Mouse (Mus musculus) erythroblast, adult 5-6 weeks (primary cell): ENCODE measurements at regions not wholly inside any gene's neighbourhood (a gene's known extent, or its start where the extent isn't known, plus 50 kb on each side); places are given as distances from the start of the nearest gene placed in this dataset.

ENCODE experiments used
- ATAC-seq: replicated peaks from 2 replicates; pipeline ENCODE4 v1.8.0; 2016; ENCODE audit warnings: moderate number of reproducible peaks, mild to moderate bottlenecking, moderate TSS enrichment, inconsistent platforms; ENCODE audit not compliant: poor library complexity, low FRiP score, severe bottlenecking

DNA sequence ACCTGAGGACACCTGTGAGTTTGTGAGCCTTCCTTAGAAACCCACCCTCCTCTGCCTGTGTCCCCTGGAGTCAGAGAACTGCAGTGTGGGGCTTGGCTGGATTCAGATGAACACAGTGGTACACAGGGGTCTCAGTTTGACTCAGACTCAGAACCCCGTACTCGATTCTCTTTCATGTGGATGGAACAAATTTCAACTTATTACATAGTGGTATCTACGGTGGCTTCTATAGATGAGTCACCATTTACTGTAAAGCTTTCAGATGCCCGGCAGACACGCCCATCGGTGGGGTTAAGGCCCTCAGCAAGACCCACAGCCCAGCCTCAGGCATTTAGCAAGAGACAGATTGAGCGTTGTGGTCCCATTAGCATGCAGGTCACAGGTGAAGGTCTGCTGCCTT, 178.9 kb upstream of the Mrps10 start:
- ATAC-seq: no peak

DNA sequence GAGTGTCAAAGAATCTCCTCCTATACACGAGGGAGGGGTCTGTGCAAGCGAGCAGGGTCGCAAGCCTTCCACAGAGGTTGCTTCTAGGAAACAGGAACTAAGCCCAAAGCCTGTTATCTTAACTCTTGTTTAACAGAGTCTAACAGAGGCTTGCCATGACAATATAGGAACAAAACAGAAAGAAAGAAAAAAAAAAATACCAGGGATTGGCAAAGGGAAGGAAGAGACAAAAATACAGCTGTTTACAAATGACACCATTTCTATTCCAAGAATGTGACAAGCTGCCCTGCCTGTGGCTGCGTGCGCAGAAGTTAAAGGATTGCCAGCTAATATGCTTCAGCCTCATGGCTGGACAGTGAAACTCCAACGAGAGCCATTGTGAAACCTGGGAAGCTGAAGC, 173.8 kb upstream of the Ubr2 start:
- ATAC-seq: no peak

DNA sequence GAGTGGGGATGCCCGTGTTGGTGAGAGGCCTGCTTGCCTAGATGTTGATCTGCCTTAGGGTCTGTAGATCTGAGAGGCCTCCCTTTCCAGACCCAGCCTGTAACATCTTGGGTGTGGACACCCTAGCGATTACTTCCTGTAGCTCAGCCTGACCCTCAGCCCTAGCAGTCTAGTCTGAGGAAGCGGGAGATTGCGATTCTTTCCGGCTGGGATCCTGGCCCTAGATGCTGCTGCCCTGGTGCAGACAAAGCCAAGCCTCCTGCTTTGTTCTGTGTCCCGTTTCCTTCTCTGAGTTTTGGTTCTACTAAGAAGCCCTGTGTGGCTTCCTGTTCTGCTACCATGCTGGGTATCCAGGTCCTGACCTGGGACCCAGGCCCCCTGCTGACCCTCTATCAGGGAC, 171.8 kb upstream of the Ubr2 start:
- ATAC-seq: no peak

DNA sequence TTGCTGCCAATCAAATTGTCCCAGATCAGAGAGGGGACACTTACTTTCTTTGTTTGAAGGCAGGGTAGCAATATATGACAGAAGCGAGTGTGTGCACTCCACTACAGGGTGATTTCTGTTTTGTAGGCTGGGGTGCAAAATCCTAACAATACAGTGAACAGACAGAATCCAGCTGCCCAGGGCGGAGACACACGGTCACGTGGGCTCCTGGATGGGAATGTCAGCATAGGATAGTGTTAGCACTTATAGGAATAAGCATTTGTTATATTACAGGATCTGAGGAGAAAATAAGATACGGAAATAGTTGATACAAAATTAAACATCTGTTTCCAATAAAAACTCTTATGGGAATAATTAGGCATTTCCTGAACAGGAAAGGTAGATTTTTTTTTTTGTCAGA, 169.1 kb upstream of the Ubr2 start:
- no peak for ATAC-seq

DNA sequence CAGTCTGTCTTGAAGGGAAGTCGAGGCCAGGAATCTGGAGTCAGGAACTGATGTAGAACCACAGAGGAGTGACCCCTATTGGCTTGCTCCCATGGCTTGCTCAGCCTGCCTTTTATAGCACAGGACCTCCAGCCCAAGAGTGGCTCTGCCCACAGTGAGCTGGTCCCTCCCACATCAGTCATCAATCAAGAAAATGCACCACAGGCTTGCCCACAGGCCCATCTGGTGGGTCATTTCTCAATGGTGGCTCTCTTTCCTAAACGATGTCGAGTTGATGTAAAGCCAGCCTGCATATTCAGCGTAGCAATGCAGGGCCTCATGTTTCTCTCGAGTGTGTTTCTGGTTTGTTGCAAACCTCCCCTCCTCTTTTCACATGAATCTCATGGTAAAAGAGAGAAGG, 168.3 kb upstream of the Ubr2 start:
- ATAC-seq: no peak

- ATAC-seq: no peak
Measured at GRCm38 (mm10) chr17:47177671-47178246, 167.4 kb upstream of the Ubr2 start.

- no peak for ATAC-seq
Measured at GRCm38 (mm10) chr17:47176328-47176727, 166.0 kb upstream of the Ubr2 start.

DNA sequence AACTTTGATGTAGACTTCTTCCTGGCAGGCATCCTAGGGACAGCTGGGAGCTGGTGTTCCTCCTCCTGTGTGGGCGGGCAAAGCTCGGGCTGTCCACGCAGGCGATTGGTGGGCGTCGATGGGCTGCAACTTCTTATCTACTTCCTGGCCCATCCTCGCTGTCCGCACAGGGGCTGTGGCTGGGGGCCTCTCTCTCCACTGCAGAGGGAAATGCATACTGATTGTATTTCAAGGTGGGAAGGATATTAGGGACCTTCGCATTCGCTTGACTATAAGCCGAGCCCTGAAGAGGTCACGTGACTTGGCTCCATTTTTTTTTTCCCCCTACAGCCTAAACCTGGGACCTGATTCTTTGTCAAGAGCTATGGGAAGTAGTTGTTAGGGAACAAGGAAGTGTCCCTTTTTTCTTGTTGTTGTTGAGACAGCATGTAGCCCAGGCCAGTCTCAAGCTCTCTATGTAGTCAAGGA, 164.4 kb upstream of the Ubr2 start:
- no peak for ATAC-seq

DNA sequence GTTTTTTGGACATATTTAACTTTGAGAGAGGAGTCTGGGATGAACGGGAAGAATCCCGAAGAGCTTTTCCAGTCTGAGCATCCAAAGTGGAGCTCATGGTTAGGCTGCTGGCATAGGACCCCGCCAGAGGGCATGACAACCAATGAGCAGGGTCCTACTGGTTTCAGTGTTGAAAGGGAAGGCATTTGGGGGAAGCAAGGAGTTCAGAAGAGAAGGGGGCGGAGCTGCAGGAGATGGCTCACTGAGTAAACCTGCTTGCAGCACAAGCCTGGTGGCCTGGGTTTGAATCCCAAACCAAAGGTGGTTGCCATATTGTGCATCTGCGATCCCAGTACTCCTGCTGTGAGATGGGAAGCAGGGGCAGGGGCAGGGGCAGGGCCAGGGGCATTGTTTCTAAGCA, 161.4 kb upstream of the Ubr2 start:
- no peak for ATAC-seq

DNA sequence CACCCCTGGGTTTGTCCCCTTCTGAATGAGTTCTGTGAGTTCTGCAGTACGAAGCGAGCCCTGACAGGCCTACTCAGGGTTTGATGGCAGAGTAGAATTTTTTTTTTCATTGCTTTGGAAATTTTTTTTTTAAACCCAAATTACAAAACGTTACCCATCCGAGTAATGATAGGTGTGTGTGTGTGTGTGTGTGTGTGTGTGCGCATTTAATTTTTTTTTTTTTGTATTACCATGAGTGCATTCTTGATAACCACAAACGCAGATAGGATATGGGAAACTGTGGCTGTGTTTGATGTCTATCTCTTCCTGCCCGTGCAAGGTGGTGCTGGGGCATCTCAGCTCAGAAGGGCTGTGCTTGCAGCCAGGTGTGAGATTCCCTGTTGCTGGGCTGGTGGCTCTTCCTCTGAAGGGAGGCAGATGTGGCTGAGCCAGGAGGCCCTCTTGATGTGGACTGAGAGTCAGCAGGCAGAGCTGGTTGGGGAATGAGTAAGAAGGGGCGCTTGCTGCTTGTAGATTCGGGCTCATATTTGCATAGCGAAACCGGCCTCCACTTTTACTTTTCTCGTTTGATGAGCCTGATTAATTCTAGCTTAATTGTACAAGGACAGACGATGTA, 160.7 kb upstream of the Ubr2 start:
- no peak for ATAC-seq

DNA sequence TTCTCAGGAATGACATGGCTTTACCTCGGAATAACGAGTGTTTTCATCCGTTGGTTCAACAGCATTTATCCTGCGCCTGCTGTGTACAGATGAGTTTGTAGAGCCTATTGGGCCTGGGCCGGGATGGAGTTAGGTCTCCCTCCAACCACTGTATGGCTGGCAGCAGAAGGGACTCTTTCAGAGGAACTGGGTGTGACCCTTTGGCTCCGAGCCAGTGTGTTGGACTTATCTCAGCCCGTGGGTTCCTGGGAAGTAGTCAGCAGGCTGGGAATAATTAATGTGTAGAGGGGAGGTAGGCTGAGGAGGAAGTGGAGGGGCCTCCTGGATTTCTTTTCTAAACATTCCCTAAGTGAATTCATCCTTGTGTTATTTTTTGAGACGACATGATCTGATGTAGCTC, 157.7 kb upstream of the Ubr2 start:
- ATAC-seq: no peak

DNA sequence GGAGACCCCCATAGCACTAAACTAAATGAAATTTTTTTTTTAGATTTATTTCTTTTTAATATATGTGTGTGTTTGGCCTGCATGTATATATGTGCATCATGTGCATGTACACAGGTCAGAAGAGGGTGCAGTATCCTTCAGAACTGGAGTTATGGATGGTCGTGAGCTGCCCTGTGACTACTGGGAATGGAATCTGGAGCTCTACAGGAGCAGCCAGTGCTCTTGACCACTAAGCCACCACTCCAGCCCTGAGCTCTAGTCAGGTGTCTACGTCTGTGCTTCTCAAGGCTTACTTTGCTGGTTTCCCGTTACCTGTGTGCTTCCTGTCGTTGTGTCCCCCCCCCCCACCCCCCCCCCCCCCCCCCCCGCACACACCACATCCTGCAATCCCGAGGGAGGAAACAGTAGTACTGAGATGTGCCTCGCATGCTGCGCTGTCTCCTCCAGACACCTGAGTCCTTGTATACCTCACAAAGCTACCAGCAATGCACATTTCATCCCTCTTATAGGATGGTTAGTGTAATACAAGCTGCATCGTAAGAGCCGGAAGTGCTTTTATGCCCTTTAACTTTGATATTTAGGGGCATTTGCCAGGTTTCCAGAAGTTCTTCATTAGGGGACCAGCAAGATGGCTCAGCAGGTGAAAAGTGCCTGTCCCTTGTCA, 153.5 kb upstream of the Ubr2 start:
- ATAC-seq: no peak

DNA sequence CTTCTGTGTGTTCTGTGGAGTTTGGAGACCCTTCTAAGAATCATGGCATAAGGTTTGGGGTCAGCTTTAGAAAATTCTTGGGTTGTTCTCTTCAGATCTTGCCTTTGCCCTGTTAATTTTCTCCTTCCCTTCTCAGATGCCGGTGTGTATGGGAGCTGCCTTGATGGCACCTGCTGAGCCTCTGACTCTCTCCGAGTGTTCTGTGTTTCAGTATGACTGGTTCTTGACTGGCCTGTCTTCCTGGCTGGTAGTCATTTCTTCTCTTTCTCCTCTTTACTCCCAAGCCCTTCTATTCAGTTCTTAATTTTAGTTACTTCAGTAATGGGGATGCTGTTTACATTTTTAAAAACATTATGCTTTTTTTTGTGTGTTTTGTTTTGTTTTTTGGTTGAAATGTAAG, 152.1 kb upstream of the Ubr2 start:
- ATAC-seq: no peak

DNA sequence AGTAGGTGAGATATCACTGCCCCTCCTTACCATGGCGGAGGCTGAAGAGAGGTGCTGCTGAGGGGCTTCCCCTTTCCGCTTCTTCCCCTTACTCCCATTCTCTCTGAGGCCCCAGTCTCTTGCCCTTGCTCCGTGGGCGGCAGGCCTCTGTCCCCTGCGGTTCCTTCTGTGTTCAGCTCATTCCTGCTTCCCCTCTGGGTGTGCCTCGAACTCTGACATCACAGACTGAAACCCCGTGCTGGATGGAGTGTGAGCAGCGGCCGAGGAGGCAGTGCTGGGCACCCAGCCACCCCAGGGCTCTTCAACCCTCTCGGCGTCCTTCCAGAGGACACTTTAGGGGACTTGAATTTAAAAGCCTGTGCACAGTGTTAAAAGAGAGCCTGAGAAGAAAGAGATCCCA, 145.9 kb upstream of the Ubr2 start:
- ATAC-seq: no peak

DNA sequence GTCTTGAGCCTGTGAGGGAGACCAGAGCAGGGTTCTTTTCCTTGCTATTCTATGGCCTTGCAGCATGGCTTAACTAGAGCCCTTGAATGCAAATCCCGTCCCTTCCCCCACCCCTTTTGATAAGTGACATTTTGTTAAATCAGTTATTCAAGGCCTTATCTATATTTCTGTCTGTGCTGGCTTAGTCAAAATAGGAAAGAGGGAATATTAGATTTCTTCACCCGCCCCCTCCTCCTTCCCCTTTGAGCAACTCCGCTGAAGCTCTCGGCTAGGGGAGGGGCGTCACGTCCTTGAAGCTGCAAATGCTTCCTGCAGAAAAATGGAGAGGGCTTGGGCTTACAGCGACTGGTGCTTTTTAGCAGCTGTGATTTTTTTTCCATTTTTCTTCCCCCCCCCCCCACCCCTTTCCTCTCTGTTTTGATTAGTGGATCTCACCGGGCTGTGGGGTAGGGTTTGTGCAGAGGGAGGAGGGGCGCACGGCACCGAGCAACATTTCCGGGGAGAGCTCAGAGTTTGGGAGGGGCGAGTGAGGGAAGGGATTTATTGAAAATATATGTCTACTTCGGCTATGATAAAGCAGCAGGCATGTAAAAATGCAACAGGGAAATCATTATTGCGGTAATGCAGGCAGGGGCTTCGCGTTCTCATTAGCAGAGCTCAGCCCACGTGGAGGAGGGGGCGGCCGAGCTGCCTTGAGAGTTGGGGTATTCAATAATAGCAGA, 141.4 kb upstream of the Ubr2 start:
- ATAC-seq: no peak

DNA sequence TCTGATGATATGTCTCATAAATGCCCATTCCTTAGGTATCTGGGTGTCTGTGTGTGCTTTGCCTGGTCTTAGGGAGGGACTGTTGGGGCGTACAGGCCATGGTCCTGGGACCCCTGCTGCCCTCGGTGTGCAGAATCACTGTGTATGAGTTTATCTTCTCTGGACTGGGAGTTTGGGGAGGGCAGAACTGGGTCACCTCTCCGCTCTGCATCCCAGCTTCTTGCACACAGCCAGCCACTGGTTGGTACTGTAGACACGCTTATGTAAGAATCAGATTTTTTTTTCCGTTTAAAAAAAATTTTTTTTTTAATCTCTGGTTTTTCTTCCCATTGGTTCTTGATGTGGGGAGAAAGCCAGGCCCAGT, 140.8 kb upstream of the Ubr2 start:
- no peak for ATAC-seq

DNA sequence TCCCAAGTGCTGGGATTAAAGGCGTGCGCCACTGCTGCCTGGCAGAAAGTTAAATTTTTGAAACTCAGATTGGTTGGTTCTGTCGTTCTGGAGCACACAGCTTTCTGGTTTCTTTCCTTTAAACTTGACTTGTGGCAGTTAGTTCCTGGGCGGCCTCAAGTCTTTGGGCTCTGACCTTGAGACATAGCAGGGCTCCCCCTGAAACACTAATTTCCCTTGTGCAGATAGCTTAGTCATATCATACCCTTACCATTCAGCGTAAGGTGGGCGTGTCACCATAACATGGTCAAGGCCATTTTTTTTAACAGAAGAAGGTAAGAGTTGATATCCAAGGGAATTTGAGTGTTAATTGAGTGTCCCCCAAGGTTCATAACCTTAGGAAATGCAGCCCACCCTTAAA, 140.3 kb upstream of the Ubr2 start:
- no peak for ATAC-seq

- no peak for ATAC-seq
Measured at GRCm38 (mm10) chr17:47149662-47150061, 139.3 kb upstream of the Ubr2 start.

GRCm38 (mm10) chr17:47149158-47149557, 138.8 kb upstream of the Ubr2 start:
- no peak for ATAC-seq

- ATAC-seq: no peak
Measured at GRCm38 (mm10) chr17:47146640-47147039, 136.3 kb upstream of the Ubr2 start.

DNA sequence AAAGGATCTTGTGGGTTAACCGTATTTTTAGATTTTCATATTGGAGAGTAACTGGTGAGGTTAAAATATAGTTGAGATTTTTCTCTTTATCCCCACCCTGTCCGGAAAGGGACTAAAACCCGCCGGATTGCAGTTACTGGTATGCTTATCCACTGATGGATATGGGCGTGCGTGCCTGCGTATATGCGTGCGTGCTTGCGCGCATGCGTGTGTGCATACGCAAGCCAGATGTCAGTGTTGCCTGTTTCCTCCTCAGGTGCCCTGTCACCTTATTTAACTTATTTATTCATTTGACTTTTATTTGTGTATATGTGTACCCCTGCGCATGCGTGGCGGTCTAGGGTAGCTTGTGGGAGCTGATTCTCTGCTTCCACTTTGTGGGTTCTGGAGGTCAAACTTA, 135.2 kb upstream of the Ubr2 start:
- ATAC-seq: no peak
